Mouse (Mus musculus) myocyte (in vitro differentiated cells): Measurements from ENCODE around the gene Abcb10. TPM values are rescaled to one million over a fixed set of nuclear protein-coding genes. Genes with fewer than 3 reads are reported as not detected.

Source experiments
- H3K27me3 ChIP-seq: one replicate; pipeline ENCODE4 v1.6.1; 2011; ENCODE audit not compliant: control insufficient read depth, insufficient read depth, insufficient read length
- H3K36me3 ChIP-seq: one replicate; pipeline ENCODE4 v1.6.1; 2011; ENCODE audit not compliant: control insufficient read depth, insufficient read depth
- H3K4me2 ChIP-seq: one replicate; pipeline ENCODE4 v1.6.1; 2011; ENCODE audit warnings: low read depth, control low read depth
- H3K4me3 ChIP-seq: one replicate; pipeline ENCODE4 v1.5.1; 2011; ENCODE audit warnings: mild to moderate bottlenecking, control low read depth, moderate library complexity
- H3K79me2 ChIP-seq: one replicate; pipeline ENCODE4 v1.6.1; 2011; ENCODE audit not compliant: control insufficient read depth, insufficient read depth
- H3ac ChIP-seq: one replicate; pipeline ENCODE4 v1.6.1; 2011; ENCODE audit not compliant: control insufficient read depth, insufficient read length
- CEBPB ChIP-seq: IDR thresholded peaks from 2 replicates; pipeline ENCODE4 v1.6.1; 2011; ENCODE audit warnings: mild to moderate bottlenecking, moderate library complexity; ENCODE audit not compliant: poor library complexity, insufficient read depth, severe bottlenecking
- E2F4 ChIP-seq: IDR thresholded peaks from one replicate; pipeline ENCODE4 v1.6.1; 2011; ENCODE audit warnings: mild to moderate bottlenecking, control low read depth, moderate library complexity; ENCODE audit not compliant: insufficient read depth
- MAX ChIP-seq: IDR thresholded peaks from one replicate; pipeline ENCODE4 v1.6.1; 2011; ENCODE audit warnings: low read depth, mild to moderate bottlenecking, control low read depth
- MYOD1 ChIP-seq, 3 experiments: IDR thresholded peaks; one replicate each; pipeline ENCODE4 v1.6.1; 2011; ENCODE audit warnings: control low read depth in 2 of 3, low read depth in 2 of 3, mild to moderate bottlenecking in 2 of 3, moderate library complexity in 1 of 3; ENCODE audit not compliant: insufficient read length in 2 of 3, control insufficient read depth in 1 of 3
- MYOG ChIP-seq, 3 experiments: IDR thresholded peaks; one replicate each; pipeline ENCODE4 v1.6.1; 2011; ENCODE audit warnings: control low read depth in 2 of 3, low read depth in 2 of 3, mild to moderate bottlenecking in 2 of 3; ENCODE audit not compliant: insufficient read length in 2 of 3, control insufficient read depth in 1 of 3, insufficient read depth in 1 of 3
- POLR2A ChIP-seq: IDR thresholded peaks from one replicate; pipeline ENCODE4 v1.6.1; 2011; ENCODE audit warnings: low read depth, mild to moderate bottlenecking, control low read depth, moderate library complexity; ENCODE audit not compliant: insufficient read length
- POLR2AphosphoS2 ChIP-seq: IDR thresholded peaks from one replicate; pipeline ENCODE4 v1.6.1; 2011; ENCODE audit warnings: low read depth, control low read depth; ENCODE audit not compliant: insufficient read length
- REST ChIP-seq: IDR thresholded peaks from one replicate; pipeline ENCODE4 v1.6.1; 2011; ENCODE audit warnings: mild to moderate bottlenecking, control low read depth, moderate library complexity; ENCODE audit not compliant: insufficient read depth, insufficient read length
- SRF ChIP-seq: IDR thresholded peaks from one replicate; pipeline ENCODE4 v1.6.1; 2011; ENCODE audit warnings: low read depth; ENCODE audit not compliant: control insufficient read depth, insufficient read length
- TCF12 ChIP-seq: IDR thresholded peaks from one replicate; pipeline ENCODE4 v1.6.1; 2011; ENCODE audit warnings: mild to moderate bottlenecking, control low read depth; ENCODE audit not compliant: poor library complexity, insufficient read depth, severe bottlenecking
- TCF3 ChIP-seq: IDR thresholded peaks from one replicate; pipeline ENCODE4 v1.6.1; 2011; ENCODE audit warnings: low read depth, control low read depth; ENCODE audit not compliant: insufficient read length
- USF1 ChIP-seq: IDR thresholded peaks from one replicate; pipeline ENCODE4 v1.6.1; 2011; ENCODE audit warnings: low read depth, mild to moderate bottlenecking, control low read depth, moderate library complexity
- polyA plus RNA-seq: library from polyadenylated mRNA; unstranded; fragments of >200 nt; fragmentation: generic; extraction: Trizol; gene quantifications from one replicate; pipeline ENCODE4 v1.2.1, GENCODE M21; 2012; ENCODE audit warnings: missing spikeins

Gene Abcb10
- polyA plus RNA-seq, 1 experiment = 11.0 TPM

DNA sequence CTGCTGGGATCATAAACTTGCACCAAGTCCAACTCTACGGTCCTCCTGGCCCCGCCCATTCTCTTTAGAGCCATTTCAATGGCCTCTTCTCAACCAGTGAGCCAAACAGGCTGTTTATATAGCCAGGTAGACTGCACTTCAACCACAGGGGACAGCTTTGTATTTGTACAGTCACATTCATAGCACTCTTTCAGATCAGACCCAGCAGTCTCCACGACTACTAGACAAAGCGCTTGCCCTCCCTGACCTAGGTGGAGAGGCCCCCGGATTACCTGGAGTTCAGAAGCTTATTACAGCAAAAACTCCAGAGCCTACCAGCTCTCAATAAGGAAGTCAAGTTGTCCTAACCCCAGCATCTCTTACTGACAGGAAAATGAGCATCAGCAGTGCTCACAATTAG lies 10.7 kb upstream of the Abcb10 start:
- H3K4me3 ChIP-seq = no peak overlapping the region
- TF ChIP-seq MAX = no peak
- TF ChIP-seq POLR2AphosphoS2 = no peak
- no peak for TF ChIP-seq TCF12
- TF ChIP-seq USF1 = no peak
- no peak for TF ChIP-seq MYOG (IDR thresholded peaks at IDR 0.05; ENCODE audit: control insufficient read depth in 1 of 3, insufficient read depth in 1 of 3, insufficient read length in 2 of 3, low read depth in 2 of 3)
- no peak for TF ChIP-seq MYOD1 (IDR thresholded peaks at IDR 0.05; ENCODE audit: control insufficient read depth in 1 of 3, insufficient read length in 2 of 3, low read depth in 2 of 3)
- no peak for TF ChIP-seq TCF3
- no peak for TF ChIP-seq SRF
- TF ChIP-seq REST = no peak
- no peak for TF ChIP-seq POLR2A
- TF ChIP-seq CEBPB = no peak
- no peak for TF ChIP-seq E2F4
- peaks cover 5% of the 10 kb centered on the region for H3K79me2 ChIP-seq
- no peak overlapping the region for H3ac ChIP-seq
- H3K4me2 ChIP-seq = no peak overlapping the region
- peaks cover 10% of the 10 kb centered on the region for H3K36me3 ChIP-seq
- no peaks in the 10 kb centered on the region for H3K27me3 ChIP-seq

DNA sequence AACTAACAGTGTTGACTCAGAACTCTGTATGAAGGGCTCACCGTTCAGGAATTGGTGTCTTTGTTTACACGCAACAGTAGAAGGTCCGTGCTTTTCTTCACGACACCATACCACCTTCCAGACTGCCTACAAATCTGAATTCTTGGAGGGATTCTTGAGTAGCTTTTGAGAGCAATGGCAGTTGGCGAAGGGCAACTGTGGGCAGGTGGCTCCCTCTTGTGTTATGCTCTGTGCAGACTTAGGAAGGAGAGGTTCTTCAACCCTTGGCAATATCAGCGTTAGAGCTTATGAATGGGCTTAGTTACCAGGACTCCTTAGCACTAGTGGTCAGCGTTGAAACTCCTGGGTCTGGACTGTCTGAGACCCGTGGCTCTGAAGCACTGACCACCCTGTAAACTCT lies 9.7 kb upstream of the Abcb10 start:
- TF ChIP-seq USF1 (no peak), POLR2AphosphoS2 (no peak), REST (no peak), TCF3 (no peak)
- H3K4me2 ChIP-seq = no peak overlapping the region
- no peaks in the 10 kb centered on the region for H3K27me3 ChIP-seq
- H3ac ChIP-seq = no peak overlapping the region
- no peak overlapping the region for H3K4me3 ChIP-seq
- H3K79me2 ChIP-seq = no peaks in the 10 kb centered on the region
- peaks cover 10% of the 10 kb centered on the region for H3K36me3 ChIP-seq

DNA sequence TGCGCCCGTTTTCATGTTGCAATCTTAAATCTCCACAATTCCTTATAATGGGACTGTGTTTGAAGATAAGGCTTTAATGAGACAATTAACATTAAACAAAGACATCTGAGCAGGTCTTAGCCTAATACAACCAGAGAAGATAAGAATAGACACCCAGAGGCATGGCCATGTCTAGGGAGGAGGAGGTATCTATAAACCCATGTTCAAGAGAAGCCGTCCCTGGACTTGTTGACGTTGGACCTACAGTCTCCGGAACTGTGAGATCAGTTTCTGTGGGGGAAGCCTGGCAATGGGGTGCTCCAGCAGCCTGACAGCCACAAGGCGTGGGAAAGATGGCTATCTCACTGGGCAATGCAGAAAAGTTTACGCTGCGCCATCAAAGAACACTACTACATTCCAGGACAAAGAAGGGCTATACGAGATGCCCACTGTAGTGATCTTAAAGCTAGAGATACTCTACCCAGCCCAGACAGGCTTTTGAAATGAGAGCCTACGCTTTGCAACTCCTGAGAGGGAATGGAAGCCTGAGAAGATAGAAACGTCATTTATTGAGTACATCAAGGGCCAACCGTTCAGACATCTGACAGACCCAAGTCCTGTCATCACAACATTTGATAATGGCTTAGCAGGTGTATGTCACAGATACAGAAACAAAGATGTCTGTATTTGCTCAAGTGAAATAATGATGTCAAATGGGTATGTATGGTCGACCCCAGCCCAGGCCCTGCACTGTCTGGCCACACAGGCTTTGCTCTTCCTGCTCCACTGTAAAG lies 7.5 kb upstream of the Abcb10 start:
- H3K36me3 ChIP-seq = no peaks in the 10 kb centered on the region
- no peak overlapping the region for H3ac ChIP-seq
- TF ChIP-seq POLR2AphosphoS2 = no peak
- no peak for TF ChIP-seq USF1
- TF ChIP-seq SRF = no peak
- TF ChIP-seq REST = no peak
- TF ChIP-seq TCF12 = no peak
- TF ChIP-seq CEBPB = no peak
- TF ChIP-seq POLR2A = no peak
- TF ChIP-seq MAX = no peak
- H3K27me3 ChIP-seq = no peaks in the 10 kb centered on the region
- H3K4me3 ChIP-seq = no peak overlapping the region
- no peak overlapping the region for H3K4me2 ChIP-seq
- no peaks in the 10 kb centered on the region for H3K79me2 ChIP-seq

GRCm38 (mm10) chr8:123989128-123989527 lies 6.2 kb upstream of the Abcb10 start:
- Histone ChIP-seq H3K4me2 (no peak overlapping the region), H3K27me3 (no peaks in the 10 kb centered on the region), H3K36me3 (no peaks in the 10 kb centered on the region), H3K4me3 (no peak overlapping the region), H3ac (no peak overlapping the region), H3K79me2 (no peaks in the 10 kb centered on the region)
- TF ChIP-seq SRF (no peak), USF1 (no peak), POLR2A (no peak), TCF3 (no peak), MAX (no peak), MYOG (IDR thresholded peaks at IDR 0.05; ENCODE audit: control insufficient read depth in 1 of 3, insufficient read depth in 1 of 3, insufficient read length in 2 of 3, low read depth in 2 of 3) (no peak), REST (no peak), MYOD1 (IDR thresholded peaks at IDR 0.05; ENCODE audit: control insufficient read depth in 1 of 3, insufficient read length in 2 of 3, low read depth in 2 of 3) (no peak), TCF12 (no peak)

GRCm38 (mm10) chr8:123988605-123989038 lies 5.7 kb upstream of the Abcb10 start:
- H3K79me2 ChIP-seq = no peaks in the 10 kb centered on the region
- no peaks in the 10 kb centered on the region for H3K36me3 ChIP-seq
- H3K4me3 ChIP-seq = no peak overlapping the region
- H3ac ChIP-seq = no peak overlapping the region
- TF ChIP-seq MYOD1 (IDR thresholded peaks at IDR 0.05; ENCODE audit: control insufficient read depth in 1 of 3, insufficient read length in 2 of 3, low read depth in 2 of 3) (no peak), MYOG (IDR thresholded peaks at IDR 0.05; ENCODE audit: control insufficient read depth in 1 of 3, insufficient read depth in 1 of 3, insufficient read length in 2 of 3, low read depth in 2 of 3) (no peak), TCF12 (no peak), E2F4 (no peak), MAX (no peak), TCF3 (no peak), SRF (no peak), POLR2A (no peak)
- no peaks in the 10 kb centered on the region for H3K27me3 ChIP-seq
- no peak overlapping the region for H3K4me2 ChIP-seq
